Mouse (Mus musculus) hindbrain, postnatal 0 days (tissue): ENCODE measurements around the gene Zfp488. TPM values are rescaled to one million over a fixed set of nuclear protein-coding genes. Genes with fewer than 3 reads are reported as not detected.

Experiments
- ATAC-seq: fragments of 200-750 bp; cut with Nextera tagmentation; 2 replicates; pipeline ENCODE4 v1.8.0; 2017; ENCODE audit warnings: mild to moderate bottlenecking, moderate TSS enrichment, moderate library complexity
- DNase-seq: peaks from one replicate; pipeline ENCODE4 v3.0.0-alpha.2; 2015; ENCODE audit warnings: low spot score
- H3K27ac ChIP-seq: fragments of 300-500 bp; sonication (generic); 2 replicates; pipeline ENCODE4 v1.5.1; 2014; ENCODE audit warnings: mild to moderate bottlenecking
- H3K27me3 ChIP-seq: fragments of 300-500 bp; sonication (generic); 2 replicates; pipeline ENCODE4 v1.6.1; 2014; ENCODE audit warnings: low read length, mixed read lengths; ENCODE audit not compliant: insufficient read depth
- H3K36me3 ChIP-seq: fragments of 300-500 bp; sonication (generic); 2 replicates; pipeline ENCODE4 v1.6.1; 2014; ENCODE audit warnings: low read length, mixed read lengths; ENCODE audit not compliant: insufficient read depth
- H3K4me1 ChIP-seq: fragments of 300-500 bp; sonication (generic); 2 replicates; pipeline ENCODE4 v1.6.1; 2014; ENCODE audit warnings: antibody characterized with exemption, low read length, mixed read lengths; ENCODE audit not compliant: insufficient read depth
- H3K4me2 ChIP-seq: fragments of 300-500 bp; sonication (generic); 2 replicates; pipeline ENCODE4 v1.6.1; 2014; ENCODE audit warnings: low read depth, mild to moderate bottlenecking, low read length, moderate library complexity, mixed read lengths
- H3K4me3 ChIP-seq: fragments of 300-500 bp; sonication (generic); 2 replicates; pipeline ENCODE4 v1.5.1; 2014; ENCODE audit warnings: low read length
- H3K9ac ChIP-seq: fragments of 300-500 bp; sonication (generic); replicated peaks from 2 replicates; pipeline ENCODE4 v1.6.1; 2014; ENCODE audit warnings: mild to moderate bottlenecking, low read length, moderate library complexity, mixed read lengths
- H3K9me3 ChIP-seq: fragments of 300-500 bp; sonication (generic); 2 replicates; pipeline ENCODE4 v1.6.1; 2016; ENCODE audit warnings: low read length, mixed read lengths
- CTCF ChIP-seq: IDR thresholded peaks from 2 replicates; pipeline ENCODE4 v1.5.1; 2016; ENCODE audit warnings: antibody characterized with exemption, control low read depth, low read depth
- whole genome bisulfite sequencing: fragments of 180-500 bp; shearing (Covaris S2); extraction: QIAGEN DNeasy Blood & Tissue Kit; methylation state at CpG from one replicate; pipeline ENCODE4 v1.1.7; 2014; 5-methylcytosine and 5-hydroxymethylcytosine counted together
- polyA plus RNA-seq: library from polyadenylated mRNA; unstranded; fragments of >200 nt; fragmentation: Nextera tagmentation; extraction: Ambion mirVana; gene quantifications from 2 replicates; pipeline ENCODE4 v1.2.1, GENCODE M21; 2015
- total RNA-seq: library from RNA; depleted of rRNA; stranded (reverse); fragments of >200 nt; gene quantifications from 2 replicates; pipeline ENCODE4 v1.2.3, GENCODE M21; 2014

The Zfp488 gene
- total and polyA plus RNA-seq, 2 experiments from 2014 or later, result 1.9 to 7.7 TPM

DNA sequence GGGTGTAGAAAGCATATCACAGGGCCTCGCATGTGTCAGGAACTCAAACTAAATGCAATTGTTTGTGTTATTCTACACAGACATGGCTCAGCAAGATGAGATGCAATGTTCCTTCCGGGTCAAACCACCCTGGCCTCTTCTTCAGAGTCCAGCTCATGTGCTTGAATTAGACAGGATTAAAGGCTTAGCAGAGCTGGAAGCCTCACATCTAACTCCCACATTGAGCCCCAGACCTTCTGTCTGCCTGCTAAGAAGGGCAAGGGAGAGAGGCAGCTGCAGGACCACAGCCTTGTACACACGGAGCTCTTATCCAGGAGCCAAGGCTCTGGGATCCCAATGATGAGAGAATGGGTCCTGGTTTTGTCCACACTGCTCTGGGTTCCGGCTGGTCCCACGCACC is 24.8 kb downstream of the Zfp488 start, which contains the start of gene Rbp3:
Rbp3 (plus strand) TSS at position 243 of the 400 bp plus-strand sequence.
- H3K4me2 ChIP-seq, result no peak within 1 kb of the TSS
- H3K9ac ChIP-seq, result no peak within 1 kb of the TSS
- no peaks in the 10 kb centered on the region for H3K4me1 ChIP-seq
- no peak for ATAC-seq
- no peak for TF ChIP-seq CTCF
- no peak within 1 kb of the TSS for H3K4me3 ChIP-seq
- no peaks in the 10 kb centered on the region for H3K36me3 ChIP-seq
- no peak for DNase-seq
- no peak within 1 kb of the TSS for H3K27ac ChIP-seq
- 83% methylated on average over 5 of the region's 5 CpGs for WGBS
- no peaks in the 10 kb centered on the region for H3K9me3 ChIP-seq
- H3K27me3 ChIP-seq, result no peaks in the 10 kb centered on the region

DNA sequence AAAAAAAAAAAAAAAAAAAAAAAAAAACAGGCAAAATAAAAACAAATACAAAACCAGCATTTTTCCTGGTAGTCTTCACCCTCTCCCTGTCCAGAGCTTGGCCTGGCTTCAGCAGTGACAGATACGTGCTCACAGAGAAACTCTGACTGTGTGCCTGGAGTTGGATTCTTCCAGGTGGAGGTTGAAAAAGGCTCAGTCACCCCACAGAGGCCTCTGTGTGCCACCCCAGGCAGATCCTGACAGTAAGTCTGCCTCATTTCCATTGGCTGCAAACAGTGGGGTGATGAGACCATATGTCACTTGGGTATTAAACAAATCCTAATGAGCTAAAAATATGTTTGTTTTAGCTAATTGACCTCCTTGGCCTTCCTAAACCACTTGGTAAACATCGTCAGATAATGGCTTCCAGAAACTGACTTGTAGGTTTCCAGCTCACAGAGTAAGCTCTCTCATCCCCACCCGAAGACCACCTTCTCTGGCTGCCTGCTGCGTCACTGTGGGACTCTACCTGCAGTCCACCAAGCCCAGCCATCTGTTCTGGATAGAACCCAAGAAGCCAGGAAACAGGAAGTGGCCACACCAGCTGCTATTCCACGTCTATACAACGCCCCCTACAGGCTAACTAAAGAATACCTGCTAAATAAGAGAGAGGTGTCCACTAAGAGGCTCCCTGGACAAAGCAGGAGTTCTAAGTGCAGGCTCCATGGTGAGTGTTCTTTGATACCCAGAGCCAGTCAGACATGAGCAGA is 26.2 kb downstream of the Zfp488 start:
- TF ChIP-seq CTCF, result peak; percentile 41
- peak; percentile 44 for DNase-seq
- Histone ChIP-seq H3K27ac (no peak overlapping the region), H3K36me3 (no peaks in the 10 kb centered on the region), H3K27me3 (no peaks in the 10 kb centered on the region), H3K9me3 (no peaks in the 10 kb centered on the region), H3K9ac (no peak overlapping the region), H3K4me3 (no peak overlapping the region), H3K4me1 (no peaks in the 10 kb centered on the region), H3K4me2 (no peak overlapping the region)
- WGBS, result 53% methylated on average over 6 of the region's 6 CpGs
- 0 out of 2 replicates have a peak, but pooled peaks have one; percentile 31 for ATAC-seq

DNA sequence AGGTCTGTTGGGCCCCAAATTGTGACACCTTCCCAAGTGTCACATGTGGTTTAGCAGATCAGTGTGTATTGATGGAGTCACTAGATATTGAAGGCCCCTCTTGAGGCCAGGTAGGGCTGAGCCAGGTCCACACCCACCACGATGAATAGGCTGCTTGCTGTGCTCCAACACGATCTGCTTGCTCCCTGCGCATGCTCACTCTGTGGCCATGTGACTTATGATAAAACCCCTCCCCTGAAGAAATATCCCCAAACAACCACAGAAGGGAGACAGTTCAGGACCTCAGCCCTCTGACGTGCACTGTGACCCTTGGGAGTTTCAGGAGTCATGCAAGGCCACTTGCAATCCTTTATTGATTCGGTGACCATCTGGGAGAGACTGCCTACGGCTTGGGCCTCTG is 32.4 kb downstream of the Zfp488 start:
- DNase-seq (no peak), ATAC-seq (no peak)
- no peak for TF ChIP-seq CTCF
- Histone ChIP-seq H3K27me3 (no peaks in the 10 kb centered on the region), H3K27ac (no peak overlapping the region), H3K4me3 (no peak overlapping the region), H3K4me1 (no peaks in the 10 kb centered on the region), H3K4me2 (no peak overlapping the region), H3K9me3 (no peaks in the 10 kb centered on the region), H3K9ac (no peak overlapping the region), H3K36me3 (no peaks in the 10 kb centered on the region)
- WGBS, result 74% methylated on average over 6 of the region's 6 CpGs

DNA sequence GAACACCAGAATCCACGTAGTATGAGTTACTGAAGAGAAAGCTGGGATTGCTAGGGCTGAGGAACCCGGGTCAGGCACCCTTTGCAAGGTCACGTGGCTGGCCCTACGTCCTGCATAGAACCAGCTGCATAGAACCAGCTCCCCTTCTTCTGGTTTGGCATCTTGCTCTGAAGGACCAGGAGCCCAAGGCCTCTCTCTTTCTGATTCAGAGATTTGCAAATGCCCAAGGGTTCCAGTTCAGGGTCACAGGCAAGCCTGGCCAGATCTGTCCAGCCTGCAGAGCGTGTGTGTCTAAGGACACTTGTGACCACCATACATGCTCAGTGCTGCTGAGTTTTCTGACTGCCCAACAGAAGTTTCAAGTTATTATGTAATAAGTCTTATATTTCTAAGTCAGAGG is 36.3 kb downstream of the Zfp488 start:
- ATAC-seq, result no peak
- TF ChIP-seq CTCF, result no peak
- H3K9me3 ChIP-seq, result no peaks in the 10 kb centered on the region
- H3K4me1 ChIP-seq, result no peaks in the 10 kb centered on the region
- no peak for DNase-seq
- 82% methylated on average over 5 of the region's 5 CpGs for WGBS
- no peak overlapping the region for H3K9ac ChIP-seq
- no peak overlapping the region for H3K27ac ChIP-seq
- no peak overlapping the region for H3K4me3 ChIP-seq
- no peaks in the 10 kb centered on the region for H3K27me3 ChIP-seq
- H3K4me2 ChIP-seq, result no peak overlapping the region
- H3K36me3 ChIP-seq, result no peaks in the 10 kb centered on the region

DNA sequence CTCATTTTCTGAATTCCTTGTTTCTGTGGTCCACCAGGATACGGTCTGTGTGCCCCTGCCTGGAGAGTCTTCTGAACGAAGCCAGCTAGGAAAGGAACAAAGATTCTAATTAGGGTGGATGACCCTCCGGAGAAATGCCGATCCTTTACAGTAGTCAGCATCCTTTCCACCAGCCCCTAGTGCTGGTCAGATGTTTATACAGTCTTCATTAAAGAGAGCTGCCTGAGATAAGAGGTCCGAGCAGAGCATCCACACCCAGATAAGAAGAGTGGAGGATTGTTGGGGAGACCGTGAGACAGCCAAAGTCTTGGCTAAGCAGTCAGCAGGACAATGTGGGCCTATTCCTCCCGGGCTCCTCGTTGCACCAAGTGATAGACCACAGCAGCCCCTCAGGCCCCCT is 37.8 kb downstream of the Zfp488 start, which contains the start of gene Gdf2:
Gdf2 (plus strand) TSS at position 301 of the 400 bp plus-strand sequence.
- Histone ChIP-seq H3K4me1 (no peaks in the 10 kb centered on the region), H3K27ac (no peak within 1 kb of the TSS), H3K4me2 (no peak within 1 kb of the TSS), H3K27me3 (no peaks in the 10 kb centered on the region), H3K9me3 (no peaks in the 10 kb centered on the region), H3K36me3 (no peaks in the 10 kb centered on the region), H3K4me3 (no peak within 1 kb of the TSS), H3K9ac (no peak within 1 kb of the TSS)
- no peak for TF ChIP-seq CTCF
- 88% methylated on average over 8 of the region's 8 CpGs for WGBS
- no peak for DNase-seq
- no peak for ATAC-seq

DNA sequence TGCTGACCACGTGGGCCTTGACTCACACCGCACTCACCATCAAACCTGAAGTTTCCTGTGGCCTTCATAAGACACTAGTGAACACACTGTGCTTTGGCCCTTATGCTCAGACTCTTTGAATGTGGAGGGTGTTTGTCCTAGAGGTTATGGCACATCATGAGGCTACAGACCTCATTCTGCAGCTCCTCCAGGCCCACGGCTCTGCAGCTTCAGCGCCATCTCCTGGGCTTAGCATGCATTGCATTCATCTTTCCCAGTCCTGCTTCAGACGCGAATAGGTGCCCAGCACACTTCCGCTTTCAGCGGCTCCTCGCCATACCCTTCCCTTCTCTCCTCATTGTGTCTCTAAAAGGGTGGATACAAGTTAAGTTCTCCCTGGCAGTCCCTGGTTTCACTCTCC is 39.4 kb downstream of the Zfp488 start:
- TF ChIP-seq CTCF, result peak; percentile 98
- ATAC-seq, result peak; percentile 79

DNA sequence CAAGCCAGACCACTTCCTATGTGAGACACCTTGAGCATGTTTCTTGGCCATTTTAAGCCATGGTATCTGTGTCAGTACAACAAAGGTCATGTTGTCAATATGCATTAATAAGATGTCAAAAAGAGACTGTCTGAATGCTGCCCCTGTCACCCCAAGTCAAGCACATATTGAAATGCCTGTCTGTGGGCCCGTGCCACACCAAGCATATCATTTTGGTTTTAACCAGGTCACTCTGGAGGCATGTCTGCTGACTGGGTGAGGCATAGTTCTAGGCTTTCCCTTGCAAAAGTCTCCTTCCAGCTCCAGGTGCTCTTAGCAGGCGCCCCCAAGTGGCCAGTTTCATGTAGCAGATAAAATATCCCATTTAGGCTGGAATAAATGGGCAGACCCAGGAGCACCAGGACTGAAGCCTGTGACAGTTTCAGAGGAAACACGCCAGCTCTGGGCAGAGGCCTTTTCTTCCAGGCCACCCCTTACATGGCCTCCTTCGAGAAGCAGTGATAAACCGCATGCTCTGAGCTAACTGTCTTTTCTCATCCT is 44.7 kb downstream of the Zfp488 start:
- peak; percentile 79 for DNase-seq
- 0 out of 2 replicates have a peak, but pooled peaks cover 8% of the 10 kb centered on the region for H3K27me3 ChIP-seq
- 0 out of 2 replicates have a peak, but pooled peaks have one; percentile 30 for ATAC-seq
- no peaks in the 10 kb centered on the region for H3K4me1 ChIP-seq
- WGBS, result 44% methylated on average over 5 of the region's 5 CpGs
- H3K36me3 ChIP-seq, result no peaks in the 10 kb centered on the region
- no peaks in the 10 kb centered on the region for H3K9me3 ChIP-seq
- no peak overlapping the region for H3K4me3 ChIP-seq
- no peak overlapping the region for H3K27ac ChIP-seq
- H3K9ac ChIP-seq, result no peak overlapping the region
- no peak overlapping the region for H3K4me2 ChIP-seq
- TF ChIP-seq CTCF, result peak; percentile 76

More for the DNA sequence above, 39.4 kb downstream of the Zfp488 start:
- Histone ChIP-seq H3K27ac (no peak overlapping the region), H3K9me3 (no peaks in the 10 kb centered on the region), H3K27me3 (no peaks in the 10 kb centered on the region), H3K36me3 (no peaks in the 10 kb centered on the region), H3K9ac (peak overlapping the region; percentile 42; the same call in 1 of the 2 replicates), H3K4me2 (peak overlapping the region; percentile 47), H3K4me3 (no peak overlapping the region), H3K4me1 (no peaks in the 10 kb centered on the region)
- WGBS, result 25% methylated on average over 9 of the region's 9 CpGs
- DNase-seq, result peak; percentile 90
